Mouse (Mus musculus) intestine, embryonic 16.5 days (tissue): ENCODE measurements around the gene Iqcj. TPM values are rescaled to one million over a fixed set of nuclear protein-coding genes. Genes with fewer than 3 reads are reported as not detected.

Experiments used
- ATAC-seq: fragments of 200-750 bp; cut with Nextera tagmentation; 2 replicates; pipeline ENCODE4 v1.8.0; 2017; ENCODE audit warnings: moderate TSS enrichment, moderate library complexity
- H3K27ac ChIP-seq: fragments of 300-500 bp; sonication (generic); 2 replicates; pipeline ENCODE4 v1.5.1; 2014; ENCODE audit warnings: mild to moderate bottlenecking, low read length
- H3K27me3 ChIP-seq: fragments of 300-500 bp; sonication (generic); replicated peaks from 2 replicates; pipeline ENCODE4 v1.6.1; 2014; ENCODE audit warnings: low read length, control low read depth, mixed read lengths; ENCODE audit not compliant: control insufficient read depth, insufficient read depth
- H3K36me3 ChIP-seq: fragments of 300-500 bp; sonication (generic); 2 replicates; pipeline ENCODE4 v1.6.1; 2014; ENCODE audit warnings: low read length, control low read depth; ENCODE audit not compliant: control insufficient read depth, insufficient read depth
- H3K4me1 ChIP-seq: fragments of 300-500 bp; sonication (generic); 2 replicates; pipeline ENCODE4 v1.6.1; 2014; ENCODE audit warnings: low read length, control low read depth, mixed read lengths; ENCODE audit not compliant: control insufficient read depth, insufficient read depth
- H3K4me2 ChIP-seq: fragments of 300-500 bp; sonication (generic); 2 replicates; pipeline ENCODE4 v1.6.1; 2014; ENCODE audit warnings: low read depth, low read length, control low read depth
- H3K4me3 ChIP-seq: fragments of 300-500 bp; sonication (generic); 2 replicates; pipeline ENCODE4 v1.5.1; 2014; ENCODE audit warnings: mild to moderate bottlenecking, low read length
- H3K9ac ChIP-seq: fragments of 300-500 bp; sonication (generic); 2 replicates; pipeline ENCODE4 v1.6.1; 2014; ENCODE audit warnings: low read depth, low read length
- H3K9me3 ChIP-seq: fragments of 300-500 bp; sonication (generic); 2 replicates; pipeline ENCODE4 v1.6.1; 2016; ENCODE audit warnings: low read length, control low read depth; ENCODE audit not compliant: control insufficient read depth
- WGBS: fragments of 180-500 bp; shearing (Covaris S2); extraction: QIAGEN DNeasy Blood & Tissue Kit; methylation state at CpG from one replicate; pipeline ENCODE4 v1.1.7; 2014; 5-methylcytosine and 5-hydroxymethylcytosine counted together
- polyA plus RNA-seq: library from polyadenylated mRNA; unstranded; fragments of >200 nt; fragmentation: Nextera tagmentation; extraction: Ambion mirVana; gene quantifications from 2 replicates; pipeline ENCODE4 v1.2.1, GENCODE M21; 2015

The Iqcj gene
- polyA plus RNA-seq, 1 experiment from 2014 or later = 0.18 TPM

DNA sequence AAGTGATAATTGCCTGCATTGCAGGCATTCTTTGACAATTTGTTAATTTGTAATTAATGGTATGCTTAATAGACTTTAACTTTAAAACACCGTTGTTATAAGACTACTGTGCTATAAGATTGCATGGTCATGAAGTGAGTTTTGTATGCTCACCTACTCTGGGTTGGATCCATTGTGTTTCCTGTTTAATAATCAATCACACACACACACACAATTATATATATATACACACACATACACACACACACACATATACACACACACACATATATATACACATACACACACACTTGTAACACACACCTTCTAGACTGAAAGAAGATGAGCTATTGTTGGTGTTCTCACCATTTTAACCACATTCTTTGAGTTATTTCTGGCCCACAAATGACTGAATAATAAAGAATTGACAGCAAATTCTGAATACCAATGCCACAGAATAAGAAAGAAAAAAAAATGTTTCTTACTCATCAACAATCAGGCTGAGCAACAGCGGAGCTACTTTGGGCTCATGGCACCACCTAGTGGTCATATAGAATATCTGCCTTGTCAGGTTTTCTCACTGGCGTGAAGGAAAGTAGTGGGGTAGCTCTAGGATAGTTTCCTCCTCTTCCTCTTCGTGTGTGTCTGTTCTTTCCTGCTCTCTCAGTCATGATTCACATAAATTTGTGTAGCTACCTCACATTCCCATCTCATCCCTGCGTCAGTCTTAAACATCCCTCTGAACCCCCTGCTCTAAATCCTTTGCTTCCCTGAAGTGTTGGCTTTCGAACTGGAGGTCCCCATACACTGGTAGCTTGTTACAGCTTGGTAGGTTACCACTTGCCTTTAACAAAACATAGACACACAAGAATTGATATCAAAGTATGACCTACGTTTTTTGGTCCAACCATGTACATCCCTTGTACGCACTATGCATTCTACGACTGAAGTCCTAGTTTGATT is 153.7 kb downstream of the Iqcj start:
- 48% methylated on average over 9 of the region's 9 CpGs for WGBS
- H3K4me2 ChIP-seq = no peak overlapping the region
- H3K36me3 ChIP-seq = no peaks in the 10 kb centered on the region
- no peak for ATAC-seq
- H3K27ac ChIP-seq = no peak overlapping the region
- H3K27me3 ChIP-seq = no peaks in the 10 kb centered on the region
- H3K9ac ChIP-seq = no peak overlapping the region
- H3K9me3 ChIP-seq = no peaks in the 10 kb centered on the region
- no peak overlapping the region for H3K4me3 ChIP-seq
- no peaks in the 10 kb centered on the region for H3K4me1 ChIP-seq

DNA sequence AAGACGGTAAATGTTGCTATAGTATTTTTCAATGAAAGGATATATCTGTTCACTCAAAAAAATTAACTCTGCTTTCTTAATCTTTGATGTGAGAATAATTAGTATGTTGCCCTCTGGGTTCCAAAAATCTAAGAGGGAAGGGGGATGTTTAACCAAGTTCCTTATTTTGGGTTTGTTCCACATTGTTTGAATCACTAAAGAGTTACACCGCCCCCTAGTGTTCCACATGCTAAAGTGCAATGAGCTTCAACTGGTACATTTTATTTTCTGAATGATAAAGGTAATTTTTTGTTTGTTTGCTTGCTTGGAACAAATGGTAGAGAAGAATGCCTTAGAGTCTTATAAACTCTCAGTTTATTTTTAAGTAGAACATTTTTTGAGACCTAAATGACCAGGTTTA is 161.5 kb downstream of the Iqcj start:
- no peak overlapping the region for H3K4me3 ChIP-seq
- no peaks in the 10 kb centered on the region for H3K9me3 ChIP-seq
- no peaks in the 10 kb centered on the region for H3K27me3 ChIP-seq
- no peak overlapping the region for H3K4me2 ChIP-seq
- no peak overlapping the region for H3K27ac ChIP-seq
- no peak for ATAC-seq
- WGBS = 48% methylated on average over 2 of the region's 2 CpGs
- H3K9ac ChIP-seq = no peak overlapping the region
- H3K4me1 ChIP-seq = no peaks in the 10 kb centered on the region
- no peaks in the 10 kb centered on the region for H3K36me3 ChIP-seq

DNA sequence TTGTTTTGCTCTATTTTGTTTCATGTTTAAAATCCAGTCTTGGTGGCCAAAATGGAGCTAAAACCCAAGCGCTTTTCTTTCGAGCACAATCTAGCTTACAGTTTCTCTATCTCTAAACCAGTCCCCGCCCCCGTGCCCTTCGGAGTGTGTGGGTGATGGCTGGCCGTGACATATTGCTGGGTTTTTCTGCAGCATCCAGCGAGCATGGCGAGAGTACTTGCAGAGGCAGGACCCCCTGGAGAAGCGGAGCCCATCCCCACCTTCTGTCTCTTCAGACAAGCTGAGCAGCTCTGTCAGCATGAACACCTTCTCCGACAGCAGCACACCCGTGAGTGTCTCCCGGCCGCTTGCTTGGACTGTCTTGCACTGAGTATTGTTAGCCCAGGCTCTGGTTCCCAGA is 163.1 kb downstream of the Iqcj start:
- 55% methylated on average over 13 of the region's 13 CpGs for WGBS
- H3K4me1 ChIP-seq = no peaks in the 10 kb centered on the region

DNA sequence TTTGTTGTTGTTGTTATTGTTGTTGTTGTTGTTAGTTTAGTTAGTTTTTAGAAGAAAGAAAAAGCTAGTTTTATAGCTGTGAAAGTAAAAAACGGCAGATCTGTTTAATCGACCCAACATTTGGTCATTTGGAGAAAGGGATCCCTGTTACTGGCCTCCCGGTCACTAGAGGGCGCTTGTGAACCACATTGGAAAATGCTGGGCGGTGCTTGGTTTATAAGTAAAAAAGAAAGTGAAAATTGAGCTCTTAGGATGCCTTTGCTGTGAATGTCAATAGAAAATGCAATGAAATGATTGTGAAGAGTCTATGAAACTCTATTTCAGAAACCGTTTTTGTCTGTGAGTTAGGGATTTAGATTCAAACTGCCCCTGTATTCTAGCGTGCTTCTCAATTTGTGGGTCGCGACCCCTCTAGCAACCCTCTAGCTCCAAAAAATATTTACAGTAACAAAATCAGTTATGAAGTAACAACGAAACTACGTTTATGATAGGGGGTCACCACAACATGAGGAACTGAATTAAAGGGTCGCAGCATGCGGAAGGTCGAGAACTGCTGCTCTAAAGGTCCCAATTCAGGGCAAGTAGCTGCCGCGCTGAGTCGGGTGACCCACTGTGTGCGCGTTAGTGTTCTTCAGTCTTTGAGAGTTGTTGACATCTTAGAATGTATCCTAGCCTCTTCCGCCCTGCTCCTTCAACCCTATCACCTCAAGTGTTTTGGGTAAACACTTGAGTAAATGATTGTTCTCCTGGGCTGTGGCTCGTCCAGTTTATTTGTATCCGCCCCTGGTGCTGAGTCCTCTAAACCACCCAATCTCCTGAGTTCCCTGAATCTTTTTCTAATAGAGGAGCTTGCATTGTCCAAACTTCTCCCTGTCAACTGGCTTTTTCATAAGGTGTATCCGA is 164.6 kb downstream of the Iqcj start:
- ATAC-seq = 0 out of 2 replicates have a peak, but pooled peaks have one; percentile 42
- Histone ChIP-seq H3K9ac (0 out of 2 replicates have a peak overlapping the region, but pooled peaks have one; percentile 37), H3K4me3 (peak overlapping the region; percentile 42), H3K4me2 (peak overlapping the region; percentile 37), H3K4me1 (no peaks in the 10 kb centered on the region), H3K9me3 (no peaks in the 10 kb centered on the region), H3K36me3 (no peaks in the 10 kb centered on the region), H3K27me3 (no peaks in the 10 kb centered on the region), H3K27ac (no peak overlapping the region)
- WGBS = 49% methylated on average over 23 of the region's 23 CpGs

More for the DNA sequence above, 163.1 kb downstream of the Iqcj start:
- Histone ChIP-seq H3K9ac (no peak overlapping the region), H3K4me3 (no peak overlapping the region), H3K27ac (no peak overlapping the region), H3K4me2 (no peak overlapping the region), H3K9me3 (no peaks in the 10 kb centered on the region), H3K27me3 (no peaks in the 10 kb centered on the region), H3K36me3 (no peaks in the 10 kb centered on the region)
- no peak for ATAC-seq

DNA sequence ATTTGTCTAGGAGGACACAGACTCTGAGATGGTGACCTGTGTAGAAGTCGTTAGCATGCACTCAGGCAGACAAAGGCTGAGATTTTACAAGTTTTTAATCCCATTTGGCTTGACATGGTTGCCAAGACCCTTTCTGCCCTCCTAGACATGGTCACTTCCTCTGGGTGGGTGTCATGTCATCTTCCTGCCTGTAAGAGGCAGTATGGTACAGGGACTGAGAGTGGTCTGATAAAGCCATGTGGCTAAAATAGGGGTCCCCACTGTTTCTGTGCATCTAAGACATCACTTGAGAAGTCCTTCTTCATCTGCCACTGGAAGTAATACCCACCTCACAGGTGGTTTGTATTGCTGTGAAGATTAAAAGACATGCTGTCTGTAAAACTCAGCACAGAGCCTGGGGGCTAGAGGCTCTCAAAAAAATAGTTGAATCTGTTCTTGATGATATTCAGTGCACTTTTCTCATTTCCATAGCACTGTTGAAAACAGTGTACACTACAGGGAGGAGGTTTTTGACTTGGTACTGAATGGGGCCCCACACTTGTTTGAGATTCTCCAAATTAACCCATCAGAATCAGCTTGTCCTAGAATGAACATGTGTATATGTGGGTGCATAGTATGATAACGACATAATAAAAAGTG is 167.3 kb downstream of the Iqcj start:
- Histone ChIP-seq H3K27ac (no peak overlapping the region), H3K4me1 (no peaks in the 10 kb centered on the region), H3K36me3 (no peaks in the 10 kb centered on the region), H3K4me3 (no peak overlapping the region), H3K4me2 (no peak overlapping the region), H3K9ac (no peak overlapping the region), H3K27me3 (no peaks in the 10 kb centered on the region), H3K9me3 (no peaks in the 10 kb centered on the region)
- ATAC-seq = no peak
- 50% methylated on average over 2 of the region's 2 CpGs for WGBS

DNA sequence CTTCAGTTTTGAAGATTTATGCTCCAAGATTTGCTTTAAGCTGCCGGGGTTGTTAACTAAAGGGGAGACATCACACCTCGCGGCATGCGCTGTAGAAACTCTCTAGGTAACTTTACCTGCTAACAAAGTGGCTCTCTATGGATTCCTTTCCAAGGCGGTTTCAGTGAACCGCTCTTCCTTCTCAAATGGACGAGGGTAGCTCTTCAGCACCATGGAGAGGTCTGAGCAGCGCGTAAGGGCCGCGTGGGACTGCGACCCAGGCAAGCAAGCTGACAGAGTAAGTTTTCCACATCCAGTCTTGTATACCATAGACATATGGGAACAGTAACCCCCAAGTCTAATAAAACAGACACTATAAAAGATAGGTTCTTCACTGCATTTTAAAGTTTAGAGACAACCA is 172.7 kb downstream of the Iqcj start, which contains the start of gene Schip1:
TSS of gene Schip1 (plus strand) at position 72 of the 400 bp plus-strand sequence.
- no peaks in the 10 kb centered on the region for H3K4me1 ChIP-seq
- no peaks in the 10 kb centered on the region for H3K9me3 ChIP-seq
- no peak within 1 kb of the TSS for H3K4me3 ChIP-seq
- H3K27ac ChIP-seq = no peak within 1 kb of the TSS
- no peaks in the 10 kb centered on the region for H3K27me3 ChIP-seq
- no peak within 1 kb of the TSS for H3K9ac ChIP-seq
- no peak within 1 kb of the TSS for H3K4me2 ChIP-seq
- H3K36me3 ChIP-seq = no peaks in the 10 kb centered on the region
- no peak for ATAC-seq
- 26% methylated on average over 12 of the region's 12 CpGs for WGBS

DNA sequence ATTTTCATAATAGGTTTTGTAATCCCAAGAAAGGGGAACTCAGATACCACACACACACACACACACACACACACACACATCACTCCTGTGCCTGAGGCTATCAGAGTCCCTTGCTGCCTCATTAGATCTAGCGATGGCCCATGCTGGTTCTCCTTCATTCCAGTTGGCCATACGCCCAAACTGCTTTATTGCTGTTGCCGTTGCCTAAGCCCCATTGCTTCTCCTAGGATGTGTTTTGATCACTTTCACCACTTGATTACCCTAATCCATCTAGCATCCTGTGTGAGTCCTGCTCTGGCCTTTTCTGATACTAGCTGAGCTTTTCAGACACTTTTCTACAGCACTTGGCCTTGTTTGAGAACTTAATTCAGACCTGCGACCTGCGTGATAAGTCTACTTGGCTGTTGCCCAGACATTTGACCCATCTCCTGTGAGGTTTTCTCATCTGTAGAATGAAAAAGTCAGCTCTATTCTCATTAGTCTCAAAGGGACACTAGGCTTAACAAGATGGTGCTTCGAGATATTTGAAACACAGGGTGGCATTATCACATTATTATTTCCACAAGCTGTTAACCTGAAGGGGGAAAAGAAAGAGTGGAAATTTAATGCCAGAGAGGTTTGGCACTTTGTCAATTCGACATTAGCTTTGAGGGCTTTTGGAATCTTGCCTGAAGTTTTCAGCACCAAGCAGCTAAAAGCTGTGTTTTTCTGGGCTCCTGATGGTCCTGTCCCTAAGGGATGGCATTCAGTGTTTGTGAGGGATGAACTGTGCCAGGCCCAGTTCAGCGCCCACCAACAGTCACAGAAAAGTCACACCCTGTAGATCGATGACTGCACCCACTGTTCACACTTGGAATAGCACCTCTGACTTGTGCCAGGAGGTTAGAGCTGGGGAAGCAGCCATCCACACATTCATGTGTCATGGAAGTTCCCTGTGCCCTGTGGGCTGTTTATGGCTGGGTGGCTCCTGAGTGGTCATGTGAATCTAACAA is 179.7 kb downstream of the Iqcj start:
- Histone ChIP-seq H3K9me3 (no peaks in the 10 kb centered on the region), H3K27ac (no peak overlapping the region), H3K4me2 (no peak overlapping the region), H3K27me3 (no peaks in the 10 kb centered on the region), H3K36me3 (no peaks in the 10 kb centered on the region), H3K9ac (no peak overlapping the region), H3K4me1 (no peaks in the 10 kb centered on the region), H3K4me3 (no peak overlapping the region)
- 75% methylated on average over 9 of the region's 9 CpGs for WGBS
- ATAC-seq = no peak

DNA sequence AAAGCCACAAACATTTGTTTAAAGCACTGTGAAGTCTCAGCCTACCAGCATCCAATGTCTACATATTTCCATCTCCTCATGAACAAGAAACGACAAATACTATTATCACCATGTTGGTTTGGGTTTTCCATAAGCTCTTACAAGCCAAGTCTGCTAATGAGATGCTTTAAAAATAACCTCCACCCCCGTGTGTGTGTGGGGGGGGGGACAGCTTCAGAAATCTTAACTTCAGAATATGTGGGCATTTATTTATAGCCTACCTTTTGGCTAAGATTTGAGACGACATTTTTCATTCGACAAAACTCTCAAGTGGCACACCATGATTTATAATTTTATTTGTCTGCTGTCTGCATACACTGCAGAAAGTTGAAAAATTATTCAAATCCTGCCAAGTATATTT is 185.4 kb downstream of the Iqcj start:
- no peak for ATAC-seq
- 70% methylated on average over 4 of the region's 4 CpGs for WGBS
- H3K9ac ChIP-seq = no peak overlapping the region
- H3K36me3 ChIP-seq = no peaks in the 10 kb centered on the region
- no peaks in the 10 kb centered on the region for H3K27me3 ChIP-seq
- no peaks in the 10 kb centered on the region for H3K4me1 ChIP-seq
- no peak overlapping the region for H3K4me3 ChIP-seq
- no peak overlapping the region for H3K4me2 ChIP-seq
- H3K9me3 ChIP-seq = no peaks in the 10 kb centered on the region
- H3K27ac ChIP-seq = no peak overlapping the region
